Mouse (Mus musculus) stomach, embryonic 14.5 days (tissue): ENCODE results near the gene Frmpd2. TPM values are rescaled to one million over a fixed set of nuclear protein-coding genes. Genes with fewer than 3 reads are reported as not detected.

Source experiments
- ATAC-seq: fragments of 200-750 bp; cut with Nextera tagmentation; 2 replicates; pipeline ENCODE4 v1.8.0; 2017; ENCODE audit warnings: low read depth, moderate TSS enrichment; ENCODE audit not compliant: insufficient number of reproducible peaks, insufficient read depth, low FRiP score
- H3K27ac ChIP-seq: fragments of 300-500 bp; sonication (generic); 2 replicates; pipeline ENCODE4 v1.5.1; 2014; ENCODE audit warnings: mild to moderate bottlenecking, low read length, moderate library complexity, mixed read lengths
- H3K27me3 ChIP-seq: fragments of 300-500 bp; sonication (generic); 2 replicates; pipeline ENCODE4 v1.6.1; 2014; ENCODE audit warnings: low read length, control low read depth, mixed read lengths; ENCODE audit not compliant: control insufficient read depth, insufficient read depth
- H3K36me3 ChIP-seq: fragments of 300-500 bp; sonication (generic); 2 replicates; pipeline ENCODE4 v1.6.1; 2014; ENCODE audit warnings: mild to moderate bottlenecking, control low read depth, low read length, moderate library complexity, mixed read lengths; ENCODE audit not compliant: control insufficient read depth, insufficient read depth
- H3K4me1 ChIP-seq: fragments of 300-500 bp; sonication (generic); 2 replicates; pipeline ENCODE4 v1.6.1; 2014; ENCODE audit warnings: low read length, control low read depth, mixed read lengths; ENCODE audit not compliant: control insufficient read depth, insufficient read depth
- H3K4me2 ChIP-seq: fragments of 300-500 bp; sonication (generic); replicated peaks from 2 replicates; pipeline ENCODE4 v1.6.1; 2014; ENCODE audit warnings: low read depth, low read length, control low read depth
- H3K4me3 ChIP-seq: fragments of 300-500 bp; sonication (generic); 2 replicates; pipeline ENCODE4 v1.5.1; 2014; ENCODE audit warnings: low read depth, low read length, control low read depth
- H3K9ac ChIP-seq: fragments of 300-500 bp; sonication (generic); replicated peaks from 2 replicates; pipeline ENCODE4 v1.6.1; 2014; ENCODE audit warnings: low read depth, mild to moderate bottlenecking, control low read depth, low read length, moderate library complexity, mixed read lengths
- H3K9me3 ChIP-seq: fragments of 300-500 bp; sonication (generic); 2 replicates; pipeline ENCODE4 v1.6.1; 2016; ENCODE audit warnings: low read depth, low read length, control low read depth; ENCODE audit not compliant: control insufficient read depth
- WGBS: fragments of 180-500 bp; shearing (Covaris S2); extraction: QIAGEN DNeasy Blood & Tissue Kit; methylation state at CpG from one replicate; pipeline ENCODE4 v1.1.7; 2014; 5-methylcytosine and 5-hydroxymethylcytosine counted together
- polyA plus RNA-seq: library from polyadenylated mRNA; unstranded; fragments of >200 nt; fragmentation: Nextera tagmentation; extraction: Ambion mirVana; gene quantifications from 2 replicates; pipeline ENCODE4 v1.2.1, GENCODE M21; 2014

Frmpd2 gene
- polyA plus RNA-seq, 1 experiment from 2014 or later, result 0.16 TPM

DNA sequence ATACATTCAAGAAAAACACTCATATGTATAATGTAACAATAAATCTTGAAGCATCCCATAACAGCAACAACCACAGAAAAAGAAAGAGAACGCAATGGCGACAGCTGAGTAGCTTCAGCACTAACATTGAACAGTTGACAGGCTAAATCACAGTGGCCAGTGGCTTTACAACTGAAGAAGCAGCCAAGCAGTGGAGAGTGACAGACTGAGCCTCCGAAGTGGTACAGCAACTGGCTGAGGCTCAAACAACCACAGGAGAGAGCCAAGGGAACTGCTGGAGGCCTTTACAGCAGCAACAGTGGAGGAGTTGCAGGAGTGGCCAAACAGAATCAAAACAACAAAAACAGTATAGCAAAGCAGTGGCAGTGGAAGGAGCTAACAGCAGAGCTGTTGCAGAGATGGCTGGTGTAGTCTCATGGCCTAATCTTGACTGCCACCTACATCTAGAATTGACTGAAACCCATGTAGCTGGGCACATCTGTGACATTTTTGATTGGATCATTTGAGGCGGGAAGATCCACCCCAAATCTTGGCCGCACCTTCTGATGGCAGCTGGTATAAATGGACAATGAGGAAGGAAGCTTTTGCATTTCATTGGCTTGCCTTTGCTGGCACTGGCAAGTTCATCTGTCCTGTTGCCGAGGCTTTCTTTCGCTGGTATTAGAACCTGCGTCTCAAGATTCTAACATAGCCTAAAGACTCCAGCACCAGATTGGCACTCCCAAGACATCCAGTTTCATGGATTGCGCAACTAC, 127.1 kb downstream of the Frmpd2 start:
- Histone ChIP-seq H3K4me3 (no peak overlapping the region), H3K27ac (no peak overlapping the region), H3K9me3 (no peaks in the 10 kb centered on the region), H3K27me3 (no peaks in the 10 kb centered on the region), H3K9ac (no peak overlapping the region), H3K4me1 (no peaks in the 10 kb centered on the region), H3K36me3 (no peaks in the 10 kb centered on the region), H3K4me2 (no peak overlapping the region)
- 89% methylated on average over 9 of the region's 9 CpGs for WGBS
- ATAC-seq, result no peak

DNA sequence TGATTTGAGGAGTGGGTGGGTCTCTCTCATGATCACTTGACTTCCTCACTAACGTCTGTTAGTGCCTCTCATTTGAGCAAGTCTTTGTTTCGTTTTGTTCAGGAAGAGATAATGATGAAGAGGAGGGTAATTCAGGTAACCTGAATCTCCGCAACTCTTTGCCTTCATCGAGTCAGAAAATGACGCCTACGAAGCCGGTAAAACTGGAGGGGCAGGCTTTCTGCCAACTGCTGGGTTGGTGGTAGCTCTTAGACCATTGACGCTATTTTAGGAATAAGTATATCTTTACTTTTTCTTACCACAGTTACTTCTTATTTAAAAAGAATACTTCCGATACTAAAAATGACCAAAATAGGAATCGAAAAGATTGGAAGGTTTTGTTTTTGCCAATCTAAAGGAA, 135.9 kb downstream of the Frmpd2 start:
- Histone ChIP-seq H3K36me3 (no peaks in the 10 kb centered on the region), H3K9ac (no peak overlapping the region), H3K27ac (no peak overlapping the region), H3K4me1 (no peaks in the 10 kb centered on the region), H3K4me2 (no peak overlapping the region), H3K27me3 (no peaks in the 10 kb centered on the region), H3K4me3 (no peak overlapping the region), H3K9me3 (no peaks in the 10 kb centered on the region)
- 84% methylated on average over 10 of the region's 10 CpGs for WGBS
- no peak for ATAC-seq

Other genes starting within 250 kb of the Frmpd2 start
- 21.6 and 24.2 TPM in 2 replicates for gene Mapk8, start 24.5 kb upstream of the Frmpd2 start, polyA plus RNA-seq
- gene Ptpn20, start 117.5 kb downstream of the Frmpd2 start, polyA plus RNA-seq, result 0.10 and 0.21 TPM in 2 replicates